Mouse (Mus musculus): Measurements from ENCODE around the gene Ablim1.

The Ablim1 gene

DNA sequence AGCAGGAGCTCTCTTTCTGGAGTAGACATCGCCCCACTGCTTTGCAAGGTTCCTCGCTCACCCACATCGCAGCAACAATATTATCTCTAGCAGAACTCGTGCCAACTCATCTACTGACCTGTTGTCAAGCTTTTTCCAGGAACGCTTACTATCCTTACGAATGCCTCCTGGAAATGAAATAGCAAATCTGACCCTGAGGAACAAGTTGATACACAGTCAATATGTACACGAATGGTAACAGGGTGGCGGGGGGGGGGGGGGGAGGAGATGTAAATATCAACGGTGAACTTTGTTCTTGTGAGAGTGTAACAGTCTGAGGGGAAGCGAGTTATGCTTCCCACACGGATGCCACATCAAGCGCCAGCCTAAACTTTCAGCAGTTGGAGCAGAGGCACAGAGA is 56.9 kb downstream of the Ablim1 start:
- DNase-seq (ENCODE audit: low spot score): no peak

GRCm38 (mm10) chr19:57256666-57257065 is 58.1 kb downstream of the Ablim1 start:
- DNase-seq (ENCODE audit: low spot score): no peak

GRCm38 (mm10) chr19:57255157-57255556 is 59.6 kb downstream of the Ablim1 start:
- DNase-seq (ENCODE audit: low spot score): no peak

DNA sequence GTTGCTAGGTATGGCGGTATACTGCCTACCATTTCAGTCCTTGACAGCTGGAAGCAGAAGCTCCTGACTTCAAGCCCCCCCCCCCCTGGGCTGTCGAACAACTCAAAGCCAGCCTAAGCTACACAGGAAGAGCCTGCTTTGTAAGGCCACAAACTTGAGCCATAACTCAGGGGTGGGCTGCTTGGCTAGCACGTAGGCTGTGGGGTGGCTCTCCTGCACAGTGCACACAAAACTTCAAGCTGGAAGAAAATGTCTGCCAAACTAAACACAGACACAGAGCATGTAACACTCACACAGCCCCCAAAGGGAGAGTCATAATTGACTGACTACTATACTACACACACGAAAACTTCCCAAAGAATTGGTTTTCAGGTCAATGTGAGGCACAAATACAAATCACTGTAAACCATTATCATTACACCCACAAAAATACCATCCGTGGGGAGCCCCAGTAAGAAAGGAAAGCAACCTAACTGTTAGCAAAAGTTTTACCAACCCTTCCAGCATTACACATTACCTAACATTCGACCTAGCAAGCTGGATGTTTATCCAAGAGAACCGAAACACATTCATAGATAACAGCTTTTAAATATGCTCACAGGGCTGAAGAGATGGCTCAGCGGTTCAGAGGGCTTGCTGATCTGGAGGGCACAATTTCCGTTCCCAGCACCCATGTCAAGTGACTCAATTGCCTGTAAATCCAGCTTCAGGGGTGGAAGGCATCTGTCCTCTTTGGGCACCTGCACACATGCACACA is 61.8 kb downstream of the Ablim1 start:
- no peak for DNase-seq (ENCODE audit: low spot score)

- no peak for DNase-seq (ENCODE audit: low spot score)
Measured at GRCm38 (mm10) chr19:57248781-57249180, 65.9 kb downstream of the Ablim1 start.

DNA sequence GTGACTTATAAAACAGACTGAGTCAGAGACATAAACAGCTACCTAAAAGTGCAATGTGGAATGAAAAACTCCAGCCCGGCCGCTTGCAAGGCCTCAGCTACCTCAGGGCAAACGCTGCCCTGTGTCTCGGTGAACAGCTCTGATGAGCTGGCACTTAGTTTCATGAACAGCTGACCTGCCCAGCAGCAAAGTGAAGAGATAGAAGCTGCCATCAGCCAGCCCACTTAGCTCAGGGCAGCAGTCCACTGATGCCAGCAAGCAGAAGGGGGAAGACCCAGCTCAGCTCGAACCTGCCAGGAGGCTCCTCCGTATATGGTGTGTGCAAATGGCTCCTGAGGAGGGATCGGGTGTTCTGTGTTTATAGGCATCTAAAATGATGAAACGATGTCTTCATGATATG is 67.5 kb downstream of the Ablim1 start:
- DNase-seq (ENCODE audit: low spot score): no peak

DNA sequence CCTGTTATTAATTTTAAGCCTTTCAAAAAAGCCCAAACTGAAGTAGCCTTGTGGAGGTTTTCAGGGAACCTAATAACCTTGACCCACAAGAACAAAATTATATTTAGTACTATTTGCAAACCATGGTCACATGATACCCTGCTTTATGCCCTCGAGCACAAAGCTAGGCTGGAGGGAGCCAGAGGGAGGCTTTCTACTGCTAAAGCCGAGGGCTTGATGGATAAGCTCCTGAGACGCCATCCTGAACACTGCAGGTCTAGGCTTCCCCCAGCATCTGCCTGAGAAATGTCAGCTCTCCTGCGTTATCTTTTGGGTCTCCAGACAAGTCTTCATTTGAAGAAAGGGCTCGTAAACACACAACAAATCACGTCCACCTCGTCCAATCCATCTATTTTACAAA is 70.4 kb downstream of the Ablim1 start:
- no peak for DNase-seq (ENCODE audit: low spot score)

DNA sequence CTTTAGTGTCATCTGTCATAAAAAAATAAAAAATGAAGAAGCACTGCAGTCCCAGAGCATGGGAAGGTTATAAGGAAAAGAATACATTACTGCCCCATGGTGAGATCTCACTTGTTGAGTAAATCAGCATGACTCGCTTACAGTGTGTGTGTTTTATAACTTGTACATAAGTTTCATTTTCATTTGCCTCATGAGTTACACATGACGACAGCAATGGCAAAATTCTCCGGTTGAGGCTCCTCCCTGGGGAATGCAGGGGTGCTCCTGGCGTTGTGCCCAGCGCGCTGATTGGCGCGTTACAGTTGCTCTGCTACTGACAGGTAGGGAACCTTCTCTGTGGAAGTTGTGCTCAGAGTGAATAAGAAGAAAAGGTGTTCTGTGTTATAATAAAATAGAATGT is 71.1 kb downstream of the Ablim1 start:
- DNase-seq (ENCODE audit: low spot score): no peak

GRCm38 (mm10) chr19:57243191-57243590 is 71.5 kb downstream of the Ablim1 start:
- DNase-seq (ENCODE audit: low spot score): no peak

- no peak for DNase-seq (ENCODE audit: low spot score)
Measured at GRCm38 (mm10) chr19:57241363-57242192, 73.1 kb downstream of the Ablim1 start.

DNA sequence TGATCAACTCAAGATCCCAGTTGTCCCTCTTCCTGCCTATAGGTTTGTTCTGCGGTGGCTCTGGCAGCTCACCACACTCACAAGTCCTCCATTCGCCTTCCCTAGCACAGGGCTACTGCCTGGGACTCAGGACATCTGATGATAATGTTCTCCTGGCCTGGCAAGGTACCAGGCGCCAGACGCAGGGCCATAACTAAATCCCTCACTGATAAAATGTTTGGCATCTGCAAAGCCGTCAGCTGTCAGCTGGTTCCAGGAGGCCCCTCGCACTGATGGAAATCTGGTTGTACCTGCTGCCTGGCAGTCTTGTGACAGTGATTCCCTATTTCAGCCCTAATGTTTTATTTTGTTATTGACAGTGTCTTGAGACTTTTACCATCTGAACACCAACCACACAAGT is 74.5 kb downstream of the Ablim1 start:
- no peak for DNase-seq (ENCODE audit: low spot score)

GRCm38 (mm10) chr19:57239176-57239784 is 75.4 kb downstream of the Ablim1 start:
- DNase-seq (ENCODE audit: low spot score): peak; percentile 31

DNA sequence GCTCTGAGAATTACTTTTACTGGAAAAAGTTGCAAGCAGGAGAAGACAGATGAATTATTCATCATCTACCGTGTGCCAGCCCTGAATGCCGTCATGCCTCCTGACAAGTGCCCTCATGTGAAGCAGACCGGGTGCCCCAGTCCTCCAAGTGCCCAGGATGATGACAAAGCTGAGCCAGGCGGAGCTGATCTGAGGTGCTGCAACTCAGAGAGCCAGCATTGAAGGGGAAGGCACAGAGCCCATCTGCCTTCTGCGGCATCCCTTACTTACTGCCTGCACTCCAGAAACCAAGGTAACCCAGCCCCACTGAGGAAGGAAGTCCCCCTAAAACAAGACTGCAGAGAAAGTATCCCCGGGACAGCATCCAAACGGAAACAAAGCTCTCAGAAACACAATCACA is 76.3 kb downstream of the Ablim1 start:
- no peak for DNase-seq (ENCODE audit: low spot score)

DNA sequence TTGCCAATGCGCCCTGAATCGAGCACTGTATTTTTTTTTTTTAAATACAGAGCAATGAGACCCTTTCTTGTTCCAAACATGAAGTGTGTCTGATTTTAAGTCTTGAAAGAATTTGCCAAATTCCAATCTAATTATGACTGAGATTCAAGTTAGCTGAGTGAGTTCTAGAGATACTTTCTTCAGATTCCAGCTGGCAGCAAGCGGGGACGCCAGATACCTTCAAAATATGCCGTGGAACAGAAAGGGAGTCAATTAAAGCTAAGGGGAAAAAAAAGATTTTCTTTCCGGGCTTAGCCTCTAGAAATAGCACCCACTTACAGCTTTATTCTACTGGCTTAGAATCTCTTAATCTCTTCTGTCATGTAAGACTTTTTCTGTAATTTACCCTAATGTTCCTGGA is 77.2 kb downstream of the Ablim1 start:
- no peak for DNase-seq (ENCODE audit: low spot score)

DNA sequence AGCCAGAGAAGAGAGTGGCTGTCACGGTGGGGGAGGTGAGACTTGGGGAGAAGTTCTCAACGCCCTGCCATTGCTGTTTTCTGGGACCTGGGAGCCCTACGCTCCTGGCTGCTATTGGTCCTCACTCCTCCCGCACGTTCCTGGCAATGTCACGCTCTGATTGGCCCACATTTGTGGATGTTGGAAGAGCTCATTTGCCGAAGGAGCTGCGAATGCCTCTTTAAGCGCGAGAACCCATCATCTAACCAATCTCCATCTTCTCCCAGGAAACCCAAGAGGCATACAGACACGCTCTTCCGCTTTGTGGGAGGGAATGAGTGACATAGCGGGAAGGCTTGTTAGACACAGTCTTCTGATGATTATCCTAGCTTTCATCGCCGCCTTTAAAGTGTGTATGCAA is 78.1 kb downstream of the Ablim1 start:
- no peak for DNase-seq (ENCODE audit: low spot score)

- no peak for DNase-seq (ENCODE audit: low spot score)
Measured at GRCm38 (mm10) chr19:57235931-57236330, 78.8 kb downstream of the Ablim1 start.

DNA sequence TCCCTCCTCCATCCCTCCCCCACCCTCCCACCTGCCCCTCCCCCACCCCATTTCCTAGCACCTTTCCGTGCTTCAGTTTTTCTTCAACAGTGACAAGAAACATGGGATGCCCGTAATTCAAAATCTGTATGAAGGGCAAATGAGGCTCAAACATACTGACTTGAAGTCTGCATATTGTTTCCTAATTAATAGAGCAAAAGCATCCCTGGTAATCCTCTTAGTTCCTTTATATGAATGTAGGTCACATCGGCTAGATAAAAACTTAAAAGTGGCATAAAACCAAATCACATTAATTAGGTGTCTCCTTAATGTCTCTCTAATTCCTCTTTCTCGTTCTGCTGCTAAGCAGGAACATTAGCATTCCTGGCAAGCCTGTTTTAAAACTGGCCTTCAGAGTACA is 83.7 kb downstream of the Ablim1 start:
- no peak for DNase-seq (ENCODE audit: low spot score)

GRCm38 (mm10) chr19:57229161-57229560 is 85.6 kb downstream of the Ablim1 start:
- no peak for DNase-seq (ENCODE audit: low spot score)

DNA sequence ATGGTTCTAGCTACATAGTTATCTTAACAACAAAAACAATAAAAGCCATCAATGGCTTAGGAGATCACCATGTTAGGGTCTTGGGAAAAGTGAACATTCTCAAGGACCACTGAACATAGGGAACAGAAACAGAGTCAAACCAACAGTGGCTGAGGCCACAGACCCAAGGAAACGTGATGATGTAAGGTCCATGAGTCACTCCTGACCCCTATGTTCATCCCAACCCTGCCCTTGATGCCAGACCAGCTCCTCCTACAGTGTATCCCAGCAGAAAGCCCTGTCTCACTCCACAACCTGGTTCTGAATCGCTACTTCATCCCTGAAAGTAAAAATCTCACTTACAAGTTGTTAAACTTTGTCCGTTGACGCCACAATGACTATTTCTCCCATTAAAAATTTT is 86.1 kb downstream of the Ablim1 start:
- no peak for DNase-seq (ENCODE audit: low spot score)

GRCm38 (mm10) chr19:57224390-57224789 is 90.3 kb downstream of the Ablim1 start:
- no peak for DNase-seq (ENCODE audit: low spot score)

GRCm38 (mm10) chr19:57223686-57224085 is 91.0 kb downstream of the Ablim1 start:
- no peak for DNase-seq (ENCODE audit: low spot score)

- no peak for DNase-seq (ENCODE audit: low spot score)
Measured at GRCm38 (mm10) chr19:57222657-57223056, 92.1 kb downstream of the Ablim1 start.

DNA sequence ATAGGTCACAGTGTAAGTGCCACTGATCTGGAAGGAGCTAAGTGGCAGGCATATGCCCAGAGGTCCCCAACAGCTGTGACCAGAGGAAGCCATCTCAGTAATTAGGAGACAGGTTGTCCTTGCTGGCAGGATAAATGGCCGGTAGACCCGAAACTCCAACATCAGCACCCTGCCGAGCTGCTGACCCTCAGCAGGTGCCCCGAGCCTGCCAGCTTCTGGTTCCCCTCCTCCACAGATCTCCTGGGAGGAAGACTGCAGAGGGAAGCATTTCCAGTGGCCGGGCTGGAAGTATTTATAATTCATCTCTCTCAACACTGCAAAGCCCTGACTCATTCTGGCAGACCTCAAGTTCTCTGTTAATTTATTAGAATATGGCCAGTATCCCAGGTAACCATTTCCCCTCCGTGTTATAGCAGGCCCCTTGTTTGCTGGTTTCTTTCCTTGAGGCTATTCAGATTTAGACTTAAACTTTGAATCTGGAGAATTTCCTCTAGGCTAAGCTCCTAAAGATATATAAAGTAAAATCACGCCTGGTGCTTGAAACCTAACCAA is 93.0 kb downstream of the Ablim1 start:
- no peak for DNase-seq (ENCODE audit: low spot score)
